Mouse (Mus musculus): ENCODE results near the gene Pbx4. TPM values are rescaled to one million over a fixed set of nuclear protein-coding genes. Genes with fewer than 3 reads are reported as not detected.

Gene Pbx4
- total RNA-seq, 2 experiments from 2014 or later = 12.4 to 14.0 TPM

GRCm38 (mm10) chr8:69808864-69809403, 23.4 kb upstream of the Pbx4 start:
- DNase-seq (ENCODE audit: low spot score in 2 of 2) = peak in 1 of 2 experiments; percentile 52

- no peak for DNase-seq (ENCODE audit: low spot score in 2 of 2)
Measured at GRCm38 (mm10) chr8:69809820-69810219, 22.5 kb upstream of the Pbx4 start.

GRCm38 (mm10) chr8:69814881-69815280, 17.4 kb upstream of the Pbx4 start:
- no peak for DNase-seq (ENCODE audit: low spot score in 2 of 2)

- DNase-seq (ENCODE audit: low spot score in 2 of 2) = no peak
Measured at GRCm38 (mm10) chr8:69815396-69815795, 16.9 kb upstream of the Pbx4 start.

GRCm38 (mm10) chr8:69820466-69820865, 11.8 kb upstream of the Pbx4 start:
- DNase-seq (ENCODE audit: low spot score in 2 of 2) = no peak

GRCm38 (mm10) chr8:69821971-69822385, 10.3 kb upstream of the Pbx4 start:
- DNase-seq (ENCODE audit: low spot score in 2 of 2) = no peak

GRCm38 (mm10) chr8:69822386-69823191, 9.7 kb upstream of the Pbx4 start, which contains the start of gene Lpar2:
Gene Lpar2 (plus strand): TSS chr8:69822429.
- no peak for DNase-seq (ENCODE audit: low spot score in 2 of 2)

- no peak for DNase-seq (ENCODE audit: low spot score in 2 of 2)
Measured at GRCm38 (mm10) chr8:69826371-69826770, 5.9 kb upstream of the Pbx4 start.

- DNase-seq (ENCODE audit: low spot score in 2 of 2) = no peak
Measured at GRCm38 (mm10) chr8:69837057-69837682, 4.9 kb downstream of the Pbx4 start.

GRCm38 (mm10) chr8:69847167-69848065, 15.1 kb downstream of the Pbx4 start:
- DNase-seq (ENCODE audit: low spot score in 2 of 2) = no peak

- DNase-seq (ENCODE audit: low spot score in 2 of 2) = no peak
Measured at GRCm38 (mm10) chr8:69848951-69849350, 16.7 kb downstream of the Pbx4 start.

- no peak for DNase-seq (ENCODE audit: low spot score in 2 of 2)
Measured at GRCm38 (mm10) chr8:69849899-69850298, 17.6 kb downstream of the Pbx4 start.

- DNase-seq (ENCODE audit: low spot score in 2 of 2) = no peak
Measured at GRCm38 (mm10) chr8:69850926-69851506, 18.7 kb downstream of the Pbx4 start.

GRCm38 (mm10) chr8:69853869-69854268, 21.6 kb downstream of the Pbx4 start:
- no peak for DNase-seq (ENCODE audit: low spot score in 2 of 2)

GRCm38 (mm10) chr8:69860807-69861206, 28.5 kb downstream of the Pbx4 start:
- no peak for DNase-seq (ENCODE audit: low spot score in 2 of 2)

- DNase-seq (ENCODE audit: low spot score in 2 of 2) = no peak
Measured at GRCm38 (mm10) chr8:69861251-69861650, 29.0 kb downstream of the Pbx4 start.

GRCm38 (mm10) chr8:69863387-69864020, 31.2 kb downstream of the Pbx4 start:
- no peak for DNase-seq (ENCODE audit: low spot score in 2 of 2)

GRCm38 (mm10) chr8:69864180-69864579, 31.9 kb downstream of the Pbx4 start:
- no peak for DNase-seq (ENCODE audit: low spot score in 2 of 2)

- no peak for DNase-seq (ENCODE audit: low spot score in 2 of 2)
Measured at GRCm38 (mm10) chr8:69867696-69868326, 35.5 kb downstream of the Pbx4 start.
